Mouse (Mus musculus): ENCODE results near the gene Arhgef28.
"Not testable (repeated sequence)": the region's sequence is repeated elsewhere in the genome, so short reads cannot be mapped to it uniquely, and the experiment has no call there.

Arhgef28 gene

DNA sequence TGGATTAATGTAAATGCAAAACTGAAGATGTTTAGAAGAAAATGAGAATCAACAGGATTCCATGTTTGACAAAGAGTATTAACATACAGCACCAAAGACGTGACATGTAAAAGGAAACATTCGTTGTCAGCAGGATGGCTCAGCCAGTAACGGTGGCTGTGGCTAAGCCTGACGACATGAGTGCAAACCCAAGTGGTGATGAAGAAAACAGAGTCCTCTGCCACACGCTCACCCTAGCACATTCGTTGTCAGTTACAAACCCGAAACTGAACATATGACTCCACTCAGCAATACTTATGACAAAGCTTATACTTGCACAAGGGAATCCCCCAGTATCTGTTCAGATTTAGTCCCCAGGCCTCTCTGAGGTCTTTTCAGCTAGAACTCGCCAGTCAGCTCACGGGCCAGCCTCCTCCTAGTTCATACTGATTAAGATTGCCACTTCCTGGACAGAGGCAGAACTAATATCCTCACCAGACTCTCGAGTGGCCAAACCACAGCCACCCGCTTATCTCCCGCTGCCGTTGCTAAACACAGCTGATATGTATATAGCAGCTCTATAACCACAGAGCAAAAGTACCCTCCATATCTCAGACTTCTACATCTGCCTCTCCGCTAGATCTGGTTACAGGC lies 82.0 kb downstream of the Arhgef28 start:
- no peak for DNase-seq (ENCODE audit: low spot score)

DNA sequence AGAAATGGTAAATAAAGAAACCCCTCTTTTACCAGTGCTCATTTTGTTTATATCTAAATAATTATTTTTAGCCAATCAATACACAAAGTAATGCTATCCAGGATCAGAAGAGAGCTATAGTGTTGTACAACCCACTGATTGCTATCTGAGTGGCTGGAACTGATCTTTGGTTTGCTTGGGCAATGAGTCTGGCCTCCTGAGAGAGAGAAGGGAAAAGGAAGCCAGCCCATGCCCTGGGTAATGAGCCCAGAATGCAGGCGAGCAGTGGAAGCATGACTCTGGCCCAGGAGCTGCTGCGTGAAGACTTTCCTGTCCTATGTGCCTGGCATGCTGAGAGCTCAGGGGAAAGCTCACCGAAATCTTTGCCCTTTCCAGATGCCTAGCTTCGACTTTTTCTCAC lies 83.5 kb downstream of the Arhgef28 start:
- DNase-seq (ENCODE audit: low spot score), result no peak

DNA sequence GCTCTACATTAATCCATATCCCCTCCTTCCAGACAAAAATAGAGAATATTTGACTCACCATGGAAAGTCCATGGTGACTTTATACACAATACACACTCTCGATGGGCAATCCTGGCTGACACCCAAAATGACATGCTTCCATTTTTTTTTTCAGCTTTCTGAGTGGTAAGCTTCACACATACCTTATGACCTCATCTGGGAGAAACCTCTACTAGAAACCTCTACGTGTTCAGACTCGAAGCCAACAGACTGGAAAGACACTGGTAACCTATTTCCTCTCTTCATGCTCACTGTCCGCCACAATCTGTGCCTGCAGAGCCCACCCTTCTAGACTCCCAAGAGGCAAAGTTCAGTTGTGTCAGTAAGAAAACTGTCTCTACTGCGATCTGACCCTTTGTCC lies 84.2 kb downstream of the Arhgef28 start:
- DNase-seq (ENCODE audit: low spot score), result no peak

DNA sequence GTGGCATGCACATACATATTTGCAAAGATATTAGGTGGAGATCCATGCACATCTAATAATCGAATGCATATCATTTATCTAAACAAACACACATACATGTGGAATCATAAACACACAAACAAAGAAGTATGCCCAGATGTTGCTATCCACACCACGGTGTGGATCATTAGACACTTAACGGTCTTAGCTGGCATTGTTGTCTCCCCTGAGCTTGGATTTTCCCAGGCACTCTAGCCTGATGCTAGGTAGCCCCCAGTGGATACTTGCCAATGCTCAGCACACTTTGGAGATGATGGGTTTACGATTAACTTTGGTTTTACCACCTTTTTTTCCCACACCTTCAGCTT lies 85.1 kb downstream of the Arhgef28 start:
- DNase-seq (ENCODE audit: low spot score), result no peak

DNA sequence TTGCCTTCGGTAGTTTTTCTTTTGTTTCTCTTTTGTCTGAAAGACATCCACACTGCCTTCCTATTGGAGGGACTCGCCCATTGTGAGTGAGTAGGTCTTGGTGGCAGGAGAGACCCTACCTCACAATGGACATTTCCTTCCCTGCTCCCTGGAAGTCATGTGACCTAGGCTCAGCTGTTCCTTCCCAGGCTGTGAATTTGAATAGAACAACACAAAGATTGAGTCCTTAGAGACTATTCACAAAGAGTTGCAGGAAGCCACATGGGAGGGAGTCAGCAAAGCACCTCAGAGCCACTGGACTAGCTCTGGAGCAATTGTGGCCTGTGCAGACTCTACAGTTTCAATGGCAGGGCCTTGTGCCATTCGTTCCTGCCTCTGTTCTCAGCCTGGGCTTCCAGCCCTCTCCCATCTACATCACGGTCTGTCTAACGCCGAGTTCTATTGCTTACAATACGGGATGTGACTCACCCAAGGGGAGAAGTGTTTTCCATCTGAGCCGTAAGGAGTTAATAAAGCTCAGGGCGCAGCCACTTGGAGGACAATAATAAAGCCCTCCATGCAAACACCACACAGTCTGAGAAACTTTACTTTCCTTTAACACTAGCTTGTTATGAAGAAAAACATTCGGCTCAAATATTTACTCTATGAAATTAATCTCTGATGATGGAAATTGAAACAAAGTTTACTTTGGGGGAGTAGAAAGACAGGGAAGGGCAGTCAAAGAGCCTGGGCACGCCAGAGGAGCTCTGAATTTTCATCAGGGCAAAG lies 85.7 kb downstream of the Arhgef28 start:
- DNase-seq (ENCODE audit: low spot score), result no peak

DNA sequence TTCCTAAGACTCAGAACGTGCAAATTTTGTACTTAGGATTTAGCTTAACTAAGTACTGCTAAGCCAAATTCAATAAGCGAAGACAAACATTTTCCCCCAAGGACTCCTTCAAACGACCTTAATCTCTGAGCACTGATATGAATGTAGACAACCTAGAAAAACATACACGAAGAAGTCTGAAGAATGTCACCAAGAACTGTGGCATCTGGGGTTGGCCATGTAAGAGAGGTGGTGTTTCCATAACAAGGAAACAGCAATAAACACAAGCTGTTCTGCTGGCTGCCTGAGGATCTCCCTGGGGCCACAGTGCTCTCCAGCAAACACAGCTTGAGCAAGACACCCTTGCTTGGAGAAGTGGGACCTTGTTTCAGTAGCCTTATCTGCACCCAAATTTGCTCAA lies 87.9 kb downstream of the Arhgef28 start:
- DNase-seq (ENCODE audit: low spot score), result no peak

DNA sequence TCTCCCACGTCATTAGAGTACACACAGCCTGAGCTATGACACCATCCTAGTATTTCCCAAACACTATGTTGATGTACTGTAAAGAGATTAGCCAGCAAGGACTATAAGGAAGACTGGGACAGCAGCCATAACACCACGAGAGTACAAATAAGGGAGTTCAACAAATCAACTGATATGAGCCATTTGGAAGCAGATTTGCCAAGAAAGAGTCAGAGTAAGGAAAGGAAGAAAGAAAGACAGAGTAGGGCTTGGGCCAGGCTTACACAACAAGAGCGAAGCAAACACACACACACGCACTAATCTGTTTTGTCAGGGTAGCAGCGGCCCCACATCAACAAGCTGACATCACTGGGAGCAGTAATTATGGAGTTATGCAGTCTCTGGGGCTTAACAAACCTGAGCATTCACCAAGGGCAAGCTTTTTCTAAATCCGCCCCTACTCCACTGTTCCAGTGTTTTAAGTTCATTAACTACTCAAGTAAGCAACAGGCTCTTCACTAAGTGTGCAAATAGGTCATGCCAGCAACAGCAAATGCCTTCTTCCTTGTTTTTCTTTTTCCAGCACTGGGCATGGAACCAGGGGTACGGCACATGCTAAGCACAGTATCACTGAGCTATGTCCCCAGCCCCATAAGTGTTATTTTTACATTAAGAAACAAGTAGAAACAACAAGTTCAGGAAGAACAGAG lies 88.5 kb downstream of the Arhgef28 start:
- no peak for DNase-seq (ENCODE audit: low spot score)

DNA sequence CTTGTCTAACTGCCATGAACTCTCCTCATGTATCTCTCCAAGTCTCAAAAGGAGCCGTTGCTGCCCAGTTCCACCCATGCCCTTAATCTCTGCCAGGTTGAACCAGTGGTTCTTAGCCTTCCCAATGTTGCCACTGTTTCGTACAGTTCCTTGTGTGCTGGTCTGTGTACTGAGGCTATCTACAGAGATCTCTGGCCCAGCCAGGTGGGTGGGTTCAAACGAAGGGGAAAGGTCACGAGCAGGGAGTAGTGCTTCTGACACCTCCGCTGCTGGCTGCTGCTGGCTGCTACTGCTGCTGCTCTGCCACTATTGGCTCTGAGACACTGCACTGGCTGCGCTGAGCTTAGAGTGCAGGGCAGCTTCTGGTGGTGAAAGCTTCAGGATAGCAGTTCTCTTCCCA lies 90.6 kb downstream of the Arhgef28 start:
- peak; percentile 27 for DNase-seq (ENCODE audit: low spot score)

DNA sequence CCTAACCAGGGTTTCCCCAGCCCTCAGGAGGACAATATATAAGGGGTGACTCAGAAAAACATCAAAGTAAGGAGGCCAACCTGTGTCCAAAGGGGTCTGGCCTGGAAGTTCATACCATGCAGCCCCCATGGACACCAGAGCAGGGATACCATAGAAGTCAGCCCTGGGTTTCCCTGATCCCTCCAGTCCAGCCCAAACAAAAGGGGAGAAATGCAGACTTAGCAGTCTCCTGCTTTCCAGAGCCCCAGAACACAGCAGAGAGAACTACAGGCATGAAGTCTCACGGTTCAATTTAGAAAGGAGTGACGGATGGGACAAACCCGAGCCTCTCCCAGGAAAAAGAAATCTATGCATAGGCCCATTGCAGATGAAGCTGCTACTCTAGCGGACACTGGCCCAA lies 91.2 kb downstream of the Arhgef28 start:
- DNase-seq (ENCODE audit: low spot score), result no peak

DNA sequence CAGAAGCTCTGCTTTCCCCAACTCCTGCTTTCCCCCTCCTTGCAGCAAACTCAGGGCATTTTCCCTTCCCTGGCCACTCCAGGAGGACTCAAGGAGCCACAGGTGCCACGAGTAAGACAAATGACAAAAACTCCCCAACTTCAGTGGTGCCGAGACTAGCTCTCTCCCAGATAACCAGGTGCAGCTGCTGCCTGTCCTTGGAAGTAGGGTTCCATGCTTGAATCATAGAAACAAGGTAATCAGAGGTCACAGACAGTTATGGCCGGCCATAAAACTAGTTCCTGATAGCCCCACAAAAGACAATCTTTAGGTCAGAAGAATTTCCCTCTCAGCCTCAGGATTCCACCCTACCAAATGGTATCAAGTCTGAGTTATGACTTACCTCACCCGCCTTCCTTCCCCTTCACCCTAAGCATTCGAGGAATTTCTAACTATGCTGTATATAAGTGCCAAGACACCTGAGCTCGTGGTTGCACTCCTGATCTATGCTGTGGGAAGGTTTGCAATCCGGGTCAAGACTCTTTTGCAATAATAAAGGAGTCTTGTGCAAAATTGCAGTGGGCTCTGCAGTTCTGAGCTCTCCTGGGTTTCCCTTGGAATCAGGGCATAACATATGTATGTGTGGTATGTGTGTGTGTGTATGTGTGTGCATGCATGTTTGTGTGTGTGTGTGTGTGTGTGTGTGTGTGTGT lies 93.3 kb downstream of the Arhgef28 start:
- DNase-seq (ENCODE audit: low spot score), result no peak

DNA sequence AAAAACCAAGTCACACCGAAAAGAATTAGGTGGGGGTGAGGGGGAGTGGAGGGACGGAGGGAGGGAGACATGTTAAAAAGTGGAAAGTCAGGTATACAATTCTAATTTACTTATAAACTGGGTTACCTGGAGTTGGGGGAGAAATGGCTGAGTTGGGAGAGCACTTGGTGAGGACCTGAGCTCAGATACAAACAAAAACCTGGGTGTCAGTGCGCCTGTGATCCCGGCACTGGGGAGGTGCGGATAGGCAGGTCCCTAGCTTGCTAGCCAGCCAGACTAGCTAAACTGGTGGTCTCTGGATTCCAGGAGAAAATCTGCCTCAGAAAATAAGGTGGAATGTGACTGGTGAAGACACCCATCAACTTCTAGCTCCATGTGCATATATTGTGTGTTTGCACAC lies 94.7 kb downstream of the Arhgef28 start:
- DNase-seq (ENCODE audit: low spot score), result no peak

DNA sequence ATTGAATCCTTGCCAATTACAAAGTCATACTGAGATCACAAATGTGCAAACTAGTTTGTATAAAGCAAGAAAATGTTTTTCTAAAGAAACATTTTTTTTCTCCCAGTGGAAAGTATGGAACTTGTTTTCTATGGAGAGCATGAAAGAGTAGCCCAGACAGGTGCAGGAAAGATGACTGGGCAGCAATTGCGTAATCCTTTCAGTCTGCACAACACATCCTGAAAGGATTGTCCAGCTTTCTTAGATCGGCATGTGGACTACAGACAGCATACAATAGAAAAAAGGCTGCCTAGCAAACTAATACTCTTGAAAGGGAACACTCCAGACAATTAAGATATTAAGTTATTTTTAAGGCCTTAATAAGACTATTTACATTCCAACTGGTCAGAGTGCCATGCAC lies 95.2 kb downstream of the Arhgef28 start:
- DNase-seq (ENCODE audit: low spot score), result no peak

DNA sequence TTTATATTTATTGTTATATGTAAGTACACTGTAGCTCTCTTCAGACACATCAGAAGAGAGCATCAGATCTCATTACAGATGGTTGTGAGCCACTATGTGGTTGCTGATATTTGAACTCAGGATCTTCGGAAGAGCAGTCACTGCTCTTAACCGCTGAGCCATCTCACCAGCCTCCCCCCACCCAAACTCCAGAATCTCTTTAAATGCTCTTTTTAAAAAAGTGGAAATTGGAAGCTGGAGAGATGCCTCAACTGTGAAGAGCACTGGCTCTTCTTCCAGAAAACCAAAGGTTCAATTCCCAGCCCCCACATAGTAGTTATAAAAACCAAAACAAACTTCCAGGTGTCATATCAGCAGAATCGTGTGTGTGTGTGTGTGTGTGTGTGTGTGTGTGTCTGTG lies 97.8 kb downstream of the Arhgef28 start:
- DNase-seq (ENCODE audit: low spot score), result not testable (repeated sequence)

DNA sequence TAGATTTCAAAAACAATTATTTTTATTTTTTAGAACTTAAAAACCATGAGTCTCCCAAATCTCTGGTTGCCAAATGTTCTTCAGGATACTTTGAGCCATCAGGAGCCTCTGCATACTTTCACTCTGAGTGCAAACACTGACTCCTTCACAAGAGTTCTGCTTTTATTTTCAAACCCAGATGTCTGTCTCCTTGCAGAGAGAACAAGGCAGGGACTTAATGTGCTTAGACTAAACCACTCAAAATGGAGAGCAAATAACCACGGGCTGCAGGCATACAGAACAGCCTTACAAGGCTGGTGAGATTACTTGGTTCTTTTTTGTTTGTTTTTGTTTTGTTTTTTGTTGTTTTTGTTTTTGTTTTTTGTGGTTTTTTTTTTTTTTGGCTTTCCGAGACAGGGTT lies 98.6 kb downstream of the Arhgef28 start:
- no peak for DNase-seq (ENCODE audit: low spot score)

DNA sequence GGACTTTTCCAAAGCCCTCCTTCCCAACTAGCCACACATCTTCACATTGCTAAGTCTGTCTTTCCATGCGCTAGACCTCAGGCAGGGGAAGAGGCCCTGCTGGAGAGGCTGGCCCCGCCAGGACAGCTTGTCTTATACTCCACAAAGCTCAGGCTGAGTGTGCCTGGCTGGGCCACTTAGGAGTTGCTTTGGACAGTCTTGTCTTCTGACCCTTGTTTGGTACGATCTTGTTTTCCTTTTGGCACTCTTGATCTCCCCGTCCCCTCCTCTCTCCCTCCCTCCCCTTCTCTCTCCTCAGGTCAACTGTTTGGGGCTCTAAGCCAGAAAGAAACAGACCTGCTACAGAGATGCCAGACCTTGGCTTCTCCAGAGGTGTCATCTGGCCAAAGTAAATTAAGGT lies 110.3 kb downstream of the Arhgef28 start:
- no peak for DNase-seq (ENCODE audit: low spot score)

DNA sequence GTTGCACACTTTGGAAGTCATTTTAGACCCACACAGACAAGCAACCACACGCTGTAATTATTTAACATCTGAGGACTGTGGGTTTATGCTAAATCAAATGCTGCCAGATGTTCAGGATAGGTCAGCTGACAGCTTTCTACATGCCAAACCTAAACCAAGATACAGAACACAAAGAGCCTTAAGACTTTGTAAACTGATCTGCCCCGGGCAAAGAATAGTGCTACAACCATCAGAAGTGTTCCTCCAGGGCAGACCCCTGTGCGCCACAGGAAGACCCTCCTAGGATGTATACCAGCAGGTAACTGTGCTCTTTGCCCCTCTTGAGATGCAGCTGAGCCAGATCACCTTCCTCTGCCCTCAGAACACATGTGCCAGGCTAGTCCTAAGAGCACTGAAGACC lies 111.9 kb downstream of the Arhgef28 start:
- DNase-seq (ENCODE audit: low spot score), result no peak

DNA sequence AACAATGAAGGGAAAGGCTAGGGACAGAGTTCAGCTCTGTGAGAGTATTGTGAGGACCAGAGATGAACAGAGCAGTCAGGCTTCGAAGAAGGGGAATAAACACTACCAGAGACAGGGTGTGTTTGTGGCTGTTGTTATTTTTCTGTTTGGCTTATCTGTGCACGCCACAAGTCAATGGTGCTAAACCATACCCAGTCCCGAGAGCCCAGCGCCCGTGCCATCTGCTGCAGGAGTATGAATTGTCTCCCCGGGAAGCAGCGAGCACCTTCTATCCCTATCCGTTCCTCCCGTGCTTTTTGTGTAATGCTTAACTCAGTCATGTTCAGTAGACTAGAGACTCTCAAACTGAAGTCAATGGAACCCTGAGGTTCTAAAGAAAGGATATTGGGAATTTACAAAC lies 112.8 kb downstream of the Arhgef28 start:
- DNase-seq (ENCODE audit: low spot score), result no peak

DNA sequence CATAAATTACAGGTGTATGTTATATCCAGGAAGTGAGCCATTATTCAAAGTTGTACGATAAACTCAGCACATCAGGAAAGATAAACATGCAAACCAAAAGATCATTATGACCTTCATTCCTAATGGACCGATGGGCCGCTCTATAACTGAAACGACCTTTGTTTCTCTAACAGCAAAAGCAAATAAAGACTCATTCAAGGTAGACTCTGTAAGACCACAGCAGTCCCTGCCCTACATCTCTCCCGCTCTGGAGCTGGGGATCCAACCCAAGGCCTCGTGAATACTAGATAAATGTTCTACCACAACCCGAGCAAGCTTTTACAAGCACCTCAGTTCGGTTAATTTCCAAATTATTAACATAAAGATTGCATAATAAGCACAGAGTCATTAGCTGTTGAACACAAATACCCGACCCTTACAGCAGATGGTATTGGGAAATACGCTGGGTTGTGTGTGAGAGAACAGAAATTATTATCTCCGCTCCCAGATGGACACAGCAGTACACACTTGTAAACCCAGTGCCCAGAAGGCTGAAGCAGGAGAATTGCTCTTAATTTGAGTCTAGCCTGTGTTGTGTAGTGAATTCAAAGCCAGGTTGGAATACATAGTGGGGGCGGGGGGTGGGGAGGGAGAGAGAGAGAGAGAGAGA lies 113.8 kb downstream of the Arhgef28 start:
- no peak for DNase-seq (ENCODE audit: low spot score)

DNA sequence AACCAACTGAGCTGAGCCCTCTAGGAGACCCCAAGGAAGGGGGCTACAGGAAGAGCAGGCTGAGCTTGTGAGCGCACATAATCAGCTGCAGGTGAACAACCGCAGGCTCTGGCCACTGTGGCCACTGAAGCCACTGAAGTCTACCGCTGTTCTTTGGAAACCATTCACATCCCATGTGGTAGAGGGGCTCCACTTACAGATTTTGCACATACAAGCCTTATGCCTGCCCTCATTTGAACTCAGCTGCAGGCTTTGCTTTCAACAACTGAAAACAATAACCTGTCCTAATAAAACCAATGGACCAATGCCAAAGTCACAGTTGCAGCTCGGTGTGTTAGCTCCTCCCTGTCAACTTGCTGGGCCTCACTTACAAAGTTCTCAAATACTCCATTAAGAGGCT lies 126.6 kb downstream of the Arhgef28 start:
- DNase-seq (ENCODE audit: low spot score), result no peak

DNA sequence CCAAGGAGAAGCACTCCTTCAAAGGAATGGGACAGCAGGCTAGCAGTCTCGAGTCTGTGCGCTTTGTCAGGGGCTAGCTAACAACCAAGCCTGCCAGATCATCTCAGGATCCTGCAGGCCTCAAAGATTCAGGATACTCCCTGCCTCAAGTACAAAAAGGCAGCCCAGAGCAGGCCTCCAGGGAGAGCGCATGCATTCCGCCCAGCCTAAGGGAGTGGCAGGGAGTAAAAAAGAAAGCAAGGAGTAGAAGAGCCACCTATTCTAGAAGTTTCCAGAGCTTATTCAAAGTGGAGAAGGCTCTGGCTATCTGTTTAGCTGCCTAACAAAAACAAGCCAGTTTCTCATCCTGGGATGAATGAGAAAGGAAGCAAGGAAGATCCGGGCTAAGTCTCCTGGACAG lies 128.0 kb downstream of the Arhgef28 start:
- no peak for DNase-seq (ENCODE audit: low spot score)

DNA sequence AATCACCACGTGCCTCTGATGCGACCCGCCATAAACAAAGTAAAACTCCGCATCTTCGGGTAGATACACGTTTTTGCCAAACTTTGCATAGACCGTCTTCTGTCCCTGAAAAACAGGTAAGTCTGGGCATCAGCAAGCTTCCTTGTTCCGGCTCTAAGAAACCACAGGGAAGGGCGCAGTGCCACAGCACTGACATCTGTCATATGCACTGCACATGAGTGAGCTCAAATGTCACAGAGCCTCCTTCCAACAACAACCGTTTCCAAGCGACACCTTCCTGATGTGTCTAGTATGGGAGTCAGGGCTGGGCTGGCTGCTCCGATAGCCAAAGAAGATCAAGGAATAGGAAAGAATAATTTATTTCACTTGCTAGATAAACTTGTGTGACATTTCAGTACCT lies 129.0 kb downstream of the Arhgef28 start:
- DNase-seq (ENCODE audit: low spot score), result no peak

DNA sequence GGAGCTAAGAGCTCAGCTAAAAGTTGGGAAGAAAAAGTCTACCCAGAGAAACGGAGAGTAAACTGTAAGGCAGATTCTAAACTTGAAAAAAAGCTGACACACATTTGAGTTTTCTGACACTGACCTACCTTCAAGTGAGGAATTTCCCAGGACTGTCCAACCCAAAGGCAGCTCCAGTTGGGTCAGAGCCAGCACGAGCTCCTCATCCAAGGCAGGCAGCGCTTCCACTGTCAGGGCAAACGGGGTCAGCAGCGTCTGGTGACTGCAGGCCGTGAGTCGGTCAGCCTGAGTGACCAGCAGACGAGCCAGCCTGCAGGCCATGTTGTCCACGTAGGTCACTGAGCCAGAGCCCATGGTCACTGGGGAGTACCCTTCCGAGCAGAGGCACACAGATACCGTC lies 131.4 kb downstream of the Arhgef28 start:
- DNase-seq (ENCODE audit: low spot score), result no peak

Data from urinary bladder, postnatal 25 days (tissue).